Mouse (Mus musculus) left cerebral cortex, adult 9 months (tissue): ENCODE measurements at regions not wholly inside any gene's neighbourhood (a gene's known extent, or its start where the extent isn't known, plus 50 kb on each side); places are given as distances from the start of the nearest gene placed in this dataset.
A peak's percentile ranks its signal among the peaks of the same experiment; 100 is the strongest.

Experiments
- DNase-seq, 2 experiments: peaks; one replicate each; pipeline ENCODE4 v3.0.0; 2022; ENCODE audit warnings: low spot score in 2 of 2

DNA sequence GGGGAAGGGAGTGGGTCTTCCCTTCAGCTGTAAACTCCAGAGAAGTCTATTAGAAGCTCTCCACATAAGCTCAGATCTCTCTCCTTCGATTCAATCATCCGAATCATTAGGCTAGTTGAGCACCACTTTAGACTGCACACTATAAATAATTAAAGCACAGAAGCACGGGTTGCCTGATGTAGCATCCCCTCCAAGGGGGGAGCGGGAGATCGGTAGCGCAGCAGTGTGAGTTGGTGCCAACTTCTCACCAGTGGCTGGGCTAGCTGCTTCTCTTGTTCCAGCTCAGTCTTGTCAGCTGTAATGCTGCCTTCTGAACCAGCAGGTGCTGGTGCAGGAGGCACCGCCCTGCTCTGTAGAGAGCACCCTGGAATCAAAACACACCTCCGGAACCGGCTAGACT is 78.6 kb downstream of the A830031A19Rik start:
- DNase-seq, result no peak

DNA sequence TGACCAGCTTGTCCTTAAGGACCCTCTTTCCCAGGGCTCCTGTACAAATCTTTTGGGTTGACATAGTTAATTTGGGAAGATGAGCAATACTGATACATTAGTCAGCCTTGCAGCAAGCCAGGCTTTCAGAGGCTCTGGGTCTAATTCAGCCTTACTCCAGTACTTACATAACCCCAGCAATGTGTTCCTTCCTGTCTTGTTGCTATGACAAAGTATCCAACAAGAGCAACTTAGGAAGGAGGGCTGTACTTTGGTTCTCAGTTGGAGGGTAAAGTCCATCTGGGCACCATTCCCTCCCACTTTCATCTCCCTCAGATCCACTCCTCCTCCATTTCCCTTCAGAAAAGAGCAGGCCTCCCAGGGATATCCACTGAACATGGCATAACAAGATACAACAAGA is 80.7 kb downstream of the A830031A19Rik start:
- DNase-seq, result peak in 1 of 2 experiments; percentile 30

DNA sequence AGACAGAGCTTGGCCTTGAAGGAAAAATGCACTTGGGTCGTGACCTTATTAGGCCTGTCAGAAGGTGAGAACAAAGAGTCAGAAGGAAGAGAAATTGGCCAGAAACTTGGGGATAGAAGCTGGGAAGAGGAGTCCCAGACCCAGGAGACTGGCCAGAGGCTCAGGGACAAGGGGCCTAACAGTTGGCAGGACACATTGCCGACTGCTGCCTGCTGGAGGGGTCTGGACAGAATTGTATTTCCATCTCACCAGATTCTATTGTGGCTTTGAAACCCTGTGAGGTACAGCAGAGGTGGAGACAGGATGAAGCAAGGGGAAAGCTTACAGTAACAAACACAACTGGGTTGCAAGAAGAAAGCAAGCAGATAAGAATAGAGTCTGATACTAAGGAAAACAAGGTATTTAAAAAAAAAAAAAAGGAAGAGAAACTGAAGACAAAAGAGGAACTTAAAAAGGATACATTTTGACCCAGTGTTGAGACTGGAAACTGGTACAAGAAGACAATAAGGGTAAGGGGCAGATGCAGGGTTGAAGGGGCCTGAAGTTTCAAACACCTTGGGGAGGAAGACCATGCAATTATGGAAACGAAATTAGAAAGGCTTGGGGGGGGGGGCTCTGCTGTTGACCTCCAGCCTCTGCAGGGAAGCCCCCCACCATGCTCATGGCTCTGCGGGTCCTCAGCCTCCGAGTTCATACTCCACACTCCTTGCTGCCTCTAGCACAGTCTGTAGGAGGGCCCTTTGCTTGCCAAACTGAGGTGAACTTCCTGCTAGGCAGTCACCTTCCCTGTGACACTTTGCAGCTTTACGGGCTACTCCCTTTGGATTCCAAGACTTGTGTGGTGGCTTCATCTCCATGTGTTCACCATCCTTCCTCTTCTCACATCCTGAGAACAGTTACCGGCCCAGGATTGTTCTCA is 87.1 kb downstream of the A830031A19Rik start:
- no peak for DNase-seq

DNA sequence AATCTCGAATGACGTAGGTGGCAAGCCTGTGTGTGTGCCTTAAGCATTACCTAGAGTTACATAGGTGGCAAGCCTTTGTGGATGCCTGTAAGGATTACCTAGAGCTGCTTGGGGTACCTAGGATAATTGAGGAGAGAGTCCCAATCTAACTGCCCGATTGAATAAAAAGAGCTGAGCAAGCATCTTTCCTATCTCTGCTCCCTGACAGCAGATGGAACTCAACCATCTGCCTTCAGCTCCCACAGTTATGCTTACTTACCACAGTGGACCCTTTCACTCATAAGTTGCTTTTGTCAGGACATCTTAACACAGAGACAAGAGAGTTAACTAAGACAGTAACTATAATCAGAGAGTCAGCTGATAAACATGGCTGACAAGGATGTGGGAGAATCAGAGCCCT is 89.6 kb downstream of the A830031A19Rik start:
- no peak for DNase-seq

DNA sequence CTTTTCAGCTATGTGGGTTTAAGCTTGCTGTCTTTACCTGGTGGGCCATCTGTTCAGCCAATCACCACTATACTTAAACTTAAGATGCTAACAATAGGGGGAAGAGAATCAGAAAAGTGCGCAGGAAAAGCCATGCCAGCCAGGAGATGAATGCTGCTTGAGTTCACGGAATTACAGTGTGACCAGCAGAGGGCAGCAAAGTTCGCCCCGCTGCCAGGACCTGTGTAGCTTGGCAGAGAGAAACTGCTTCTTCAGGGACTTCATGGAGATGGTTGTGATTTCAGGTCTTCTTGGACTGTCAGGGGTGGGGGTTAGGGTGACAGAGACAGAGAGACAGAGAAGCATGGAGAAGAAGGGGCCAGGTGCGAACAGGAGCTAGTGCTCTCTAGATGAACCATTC is 84.3 kb upstream of the Papolg start:
- DNase-seq, result peak; percentile 50 to 85

DNA sequence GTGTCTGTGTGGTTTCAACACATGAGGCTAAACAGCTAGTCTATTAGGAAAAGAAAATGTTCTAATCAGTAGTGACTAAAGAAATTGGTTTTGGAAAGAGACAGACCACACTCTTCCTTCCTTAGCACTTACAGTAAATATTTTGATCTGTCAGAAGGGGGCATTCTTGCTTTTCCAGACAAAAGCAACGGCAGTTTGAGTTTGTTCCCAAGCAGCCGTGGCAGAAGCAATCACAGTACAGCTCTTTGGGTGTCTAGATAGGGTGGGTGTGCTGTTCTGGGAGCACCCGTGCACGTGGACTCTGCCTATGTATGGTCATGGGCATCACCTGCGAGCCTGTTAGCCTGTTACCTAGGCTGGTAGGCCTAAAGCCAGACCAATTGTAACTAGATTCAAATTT is 83.2 kb upstream of the Papolg start:
- peak in 1 of 2 experiments; percentile 35 for DNase-seq

DNA sequence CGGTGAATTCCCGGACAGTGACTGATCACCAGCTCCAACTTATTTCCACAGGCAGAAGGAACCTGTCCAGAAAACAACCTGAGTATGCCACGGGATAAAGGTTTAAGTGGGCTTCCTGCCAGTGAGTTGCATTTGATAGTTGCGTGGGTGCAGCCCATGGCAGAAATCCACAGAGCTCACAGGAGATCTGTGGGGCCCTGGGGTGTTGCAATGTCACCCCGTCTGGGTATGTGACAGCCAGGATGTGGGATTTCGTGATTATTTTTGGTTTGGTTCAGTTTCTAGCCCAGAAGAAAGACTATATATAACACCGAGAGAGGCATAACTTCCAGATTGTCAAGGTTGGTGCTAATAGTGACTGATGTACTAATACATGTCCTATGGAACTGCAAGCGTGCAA is 82.0 kb upstream of the Papolg start:
- DNase-seq, result peak; percentile 53 to 54

DNA sequence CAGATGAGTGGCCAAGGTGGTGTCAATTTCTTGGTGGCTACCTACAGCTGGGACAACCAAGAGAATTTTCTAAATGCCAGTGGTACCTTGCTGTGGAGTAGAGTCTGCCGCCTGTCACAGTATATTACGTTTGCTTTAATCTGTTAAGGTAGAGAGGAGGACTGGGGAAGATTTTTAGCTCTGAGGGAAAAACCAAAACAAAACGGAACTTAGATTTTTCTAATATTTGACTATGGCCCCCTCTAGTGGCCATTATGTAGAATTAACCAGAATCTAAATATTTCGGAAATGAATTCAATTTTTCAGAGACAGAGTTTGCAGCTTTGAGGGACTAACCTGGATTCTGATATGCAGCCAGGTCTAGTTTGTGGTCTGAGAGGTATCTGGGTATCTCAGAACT is 59.3 kb upstream of the Papolg start:
- DNase-seq, result no peak

DNA sequence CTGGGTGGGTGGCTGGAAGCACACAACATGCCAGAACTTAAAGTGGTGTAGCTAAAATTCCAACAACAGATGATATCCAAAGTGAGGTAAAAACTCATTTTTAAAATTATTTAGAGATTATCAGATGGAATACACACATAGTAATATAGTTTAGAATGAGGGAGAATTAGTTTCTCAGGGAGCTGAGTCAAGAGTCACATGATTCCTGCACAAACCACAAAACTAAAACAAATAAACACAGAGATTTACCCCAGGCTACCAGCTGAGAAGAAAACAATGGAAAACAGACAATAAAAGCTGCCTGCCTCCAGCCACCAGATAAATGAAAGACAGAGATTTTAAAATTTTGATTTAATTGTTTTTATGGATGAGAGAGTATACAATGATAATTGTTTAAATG is 50.9 kb upstream of the Papolg start:
- no peak for DNase-seq
